Comparison of ENCODE assay signal across 16 mouse cellular contexts in the genomic region with DNA sequence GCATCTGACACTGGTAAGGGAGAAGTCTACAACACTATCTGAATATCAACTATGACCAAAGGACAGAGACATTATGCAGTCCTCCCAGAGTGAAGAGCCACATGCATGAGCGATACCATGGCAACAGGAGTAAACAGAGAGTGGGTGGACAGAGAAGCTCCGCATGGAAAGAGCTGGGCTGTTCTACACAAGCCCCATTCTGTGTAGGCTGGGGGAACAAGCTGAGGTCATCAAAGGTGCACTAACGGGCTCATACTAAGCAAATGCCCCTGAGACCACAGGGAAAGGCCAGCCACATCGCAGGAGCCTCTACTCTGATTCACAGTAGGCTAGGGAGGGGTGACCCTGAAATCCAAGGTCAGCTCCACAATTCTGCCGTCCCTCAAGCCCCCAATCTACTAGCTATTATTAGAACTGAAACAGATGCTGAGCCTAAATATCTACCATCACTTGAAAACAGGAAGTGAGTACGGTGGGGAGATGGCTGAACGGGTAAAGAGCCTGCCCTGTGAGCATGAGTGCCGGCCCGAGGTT. TPM values are rescaled to one million over a fixed set of nuclear protein-coding genes. Genes with fewer than 3 reads are reported as not detected.
DNase-seq lines count a peak whose midpoint lies in the region; ATAC-seq and TF ChIP-seq lines count a peak whose summit lies in the region.
"Had no signal": no experiment of that assay in that cellular context is flagged by ENCODE, and none has a peak within 500 bp of the region (broad histone marks: within the 10 kb centered on the region; RNA-seq: fewer than 3 reads in every experiment).

No protein-coding gene starts in this region.

- peaks cover 36% of the 10 kb centered on the region for H3K36me3 ChIP-seq in heart, embryonic 16.5 days (ENCODE audit: control insufficient read depth, insufficient read depth)
- peaks cover 14% of the 10 kb centered on the region for H3K36me3 ChIP-seq in neural tube, embryonic 14.5 days (ENCODE audit: control insufficient read depth, insufficient read depth, low read length)
- peaks cover 5% of the 10 kb centered on the region; the same call in 1 of the 2 replicates for H3K36me3 ChIP-seq in small intestine, adult 2 months (ENCODE audit: control insufficient read depth, insufficient read depth, low read length)

- DNase-seq in heart, adult 18-20 months: no peak
- no peak for DNase-seq in neural tube, embryonic 10.5 days (ENCODE audit: extremely low spot score, low spot score)
- no peak for DNase-seq in gastrocnemius, adult 8-10 months (ENCODE audit: low spot score in 2 of 2)
- no peak for DNase-seq in layer of hippocampus, postnatal 14 days (ENCODE audit: low spot score in 2 of 2)
- DNase-seq: cerebellum, postnatal 10 days; kidney, postnatal 10 days; right cerebral cortex, postnatal 4 days had no signal

- WGBS in heart, embryonic 16.5 days: 24% methylated on average over 9 of the region's 9 CpGs
- WGBS in neural tube, embryonic 14.5 days: 71% methylated on average over 9 of the region's 9 CpGs
- 43% methylated on average over 9 of the region's 9 CpGs for WGBS in bone marrow, adult 2 months
- 62% methylated on average over 9 of the region's 9 CpGs for WGBS in small intestine, adult 2 months

- H3K4me2 ChIP-seq in heart, embryonic 16.5 days (ENCODE audit: low read depth, low read length): peak overlapping the region; percentile 28
- H3K4me2 ChIP-seq in neural tube, embryonic 14.5 days (ENCODE audit: low read depth, low read length): no peak overlapping the region
- H3K4me2 ChIP-seq: neural tube, embryonic 13.5 days had no signal

- H3K27ac ChIP-seq in heart, embryonic 16.5 days (ENCODE audit: low read length): peak overlapping the region; percentile 51
- no peak overlapping the region for H3K27ac ChIP-seq in neural tube, embryonic 14.5 days (ENCODE audit: low read depth, low read length)
- peak overlapping the region; percentile 56 for H3K27ac ChIP-seq in bone marrow, adult 2 months (ENCODE audit: control insufficient read depth, insufficient read depth, low read depth, low read length, poor library complexity)
- H3K27ac ChIP-seq in small intestine, adult 2 months (ENCODE audit: insufficient read depth, low read depth, low read length): 0 out of 2 replicates have a peak overlapping the region, but pooled peaks have one; percentile 14
- H3K27ac ChIP-seq: neural tube, embryonic 13.5 days had no signal

- no peak for TF ChIP-seq POLR2A in bone marrow, adult 2 months (IDR thresholded peaks at IDR 0.05; ENCODE audit: borderline replicate concordance, control insufficient read depth, low read depth, low read length)
- TF ChIP-seq POLR2A in small intestine, adult 2 months (IDR thresholded peaks at IDR 0.05; ENCODE audit: low read depth, low read length): no peak

- H3K9ac ChIP-seq in heart, embryonic 16.5 days (ENCODE audit: low read length): peak overlapping the region; percentile 5; the same call in 1 of the 2 replicates
- no peak overlapping the region for H3K9ac ChIP-seq in neural tube, embryonic 14.5 days (replicated peaks; ENCODE audit: low read depth, low read length)
- H3K9ac ChIP-seq: neural tube, embryonic 13.5 days had no signal

- H3K4me1 ChIP-seq in heart, embryonic 16.5 days (ENCODE audit: control insufficient read depth, insufficient read depth, low read length): peaks cover 40% of the 10 kb centered on the region
- H3K4me1 ChIP-seq in neural tube, embryonic 14.5 days (ENCODE audit: control insufficient read depth, insufficient read depth, low read length): no peaks in the 10 kb centered on the region
- H3K4me1 ChIP-seq in bone marrow, adult 2 months (ENCODE audit: control insufficient read depth, insufficient read depth, low read length): no peaks in the 10 kb centered on the region; the same call in 1 of the 2 replicates
- no peaks in the 10 kb centered on the region for H3K4me1 ChIP-seq in small intestine, adult 2 months (ENCODE audit: control insufficient read depth, insufficient read depth, insufficient read length, low read length)
- H3K4me1 ChIP-seq: neural tube, embryonic 13.5 days had no signal

- TF ChIP-seq CTCF in bone marrow, adult 2 months (IDR thresholded peaks at IDR 0.05; ENCODE audit: control insufficient read depth, insufficient read depth, low read length): no peak
- TF ChIP-seq CTCF in small intestine, adult 2 months (IDR thresholded peaks at IDR 0.05; ENCODE audit: extremely low read depth, insufficient read length, insufficient replicate concordance, low read depth, low read length): no peak

- no peaks in the 10 kb centered on the region for H3K27me3 ChIP-seq in heart, embryonic 16.5 days (ENCODE audit: control insufficient read depth, insufficient read depth, low read length)
- H3K27me3 ChIP-seq in neural tube, embryonic 14.5 days (ENCODE audit: control insufficient read depth, insufficient read depth, low read length): no peaks in the 10 kb centered on the region
- no peaks in the 10 kb centered on the region for H3K27me3 ChIP-seq in small intestine, adult 2 months (ENCODE audit: control insufficient read depth, insufficient read depth, low read length)
- H3K27me3 ChIP-seq: neural tube, embryonic 13.5 days had no signal

- no peaks in the 10 kb centered on the region for H3K9me3 ChIP-seq in heart, embryonic 16.5 days (replicated peaks; ENCODE audit: control insufficient read depth, low read length)
- H3K9me3 ChIP-seq in neural tube, embryonic 14.5 days (ENCODE audit: control insufficient read depth, low read length): no peaks in the 10 kb centered on the region
- H3K9me3 ChIP-seq: neural tube, embryonic 13.5 days had no signal

- no peak overlapping the region; the same call in 1 of the 2 replicates for H3K4me3 ChIP-seq in heart, embryonic 16.5 days (ENCODE audit: low read length)
- H3K4me3 ChIP-seq in neural tube, embryonic 14.5 days (ENCODE audit: low read depth, low read length): no peak overlapping the region
- H3K4me3 ChIP-seq in bone marrow, adult 2 months (replicated peaks; ENCODE audit: control insufficient read depth, low read depth, low read length): no peak overlapping the region
- H3K4me3 ChIP-seq in small intestine, adult 2 months (ENCODE audit: low read depth, low read length): no peak overlapping the region
- H3K4me3 ChIP-seq: neural tube, embryonic 13.5 days had no signal

- peak; percentile 37 for ATAC-seq in heart, embryonic 16.5 days (replicated peaks; ENCODE audit: extremely low read depth, insufficient read depth, low FRiP score)
- ATAC-seq in neural tube, embryonic 14.5 days (ENCODE audit: low read depth): peak; percentile 28; the same call in 1 of the 2 replicates

RNA-seq across cellular contexts. Expression of a gene that starts 8.7 kb away (rescaled TPM):
- polyA plus RNA-seq in heart, embryonic 16.5 days (2015; fragmentation: Nextera tagmentation; extraction: Ambion mirVana): 8.3 and 9.5 TPM in 2 replicates
- total RNA-seq in heart, adult 18-20 months (2021): 10 to 100 TPM; 14.1 to 14.5 TPM
- polyA plus RNA-seq in neural tube, embryonic 14.5 days (2014; fragmentation: Nextera tagmentation; extraction: Ambion mirVana): 15.9 and 18.3 TPM in 2 replicates
- 17.1 and 27.6 TPM in 2 replicates for polyA plus RNA-seq in bone marrow, adult 2 months (2011; ENCODE audit: insufficient read depth, insufficient read length, low replicate concordance, missing spikeins)
- polyA plus RNA-seq in small intestine, adult 2 months (2012; rRNA removed): 3.3 and 4.7 TPM in 2 replicates
- total RNA-seq in gastrocnemius, adult 8-10 months (2022): 1 to 10 TPM; 3.6 to 5.1 (median 4.9) TPM
- 10 to 100 TPM; 34.6 to 38.6 TPM for total RNA-seq in layer of hippocampus, postnatal 14 days (2021)

RNA-seq across cellular contexts. Expression of a gene that starts 18.0 kb away (rescaled TPM):
- polyA plus RNA-seq in heart, embryonic 16.5 days (2015; fragmentation: Nextera tagmentation; extraction: Ambion mirVana): 0.30 TPM in 1 of 2 replicates, not detected in the other
- not detected for total RNA-seq in heart, adult 18-20 months (2021)
- not detected in 2 replicates for polyA plus RNA-seq in neural tube, embryonic 14.5 days (2014; fragmentation: Nextera tagmentation; extraction: Ambion mirVana)
- polyA plus RNA-seq in bone marrow, adult 2 months (2011; ENCODE audit: insufficient read depth, insufficient read length, low replicate concordance, missing spikeins): 1.4 TPM in 1 of 2 replicates, not detected in the other
- polyA plus RNA-seq in small intestine, adult 2 months (2012; rRNA removed): not detected in 2 replicates
- total RNA-seq in gastrocnemius, adult 8-10 months (2022): not detected
- total RNA-seq in layer of hippocampus, postnatal 14 days (2021): not detected
- total RNA-seq: adrenal gland, postnatal 36 days; gastrocnemius, postnatal 4 days; left cerebral cortex, postnatal 10 days had no signal
- polyA plus RNA-seq: macrophage; neural tube, embryonic 13.5 days had no signal

RNA-seq across cellular contexts. Expression of a gene that starts 24.1 kb away (rescaled TPM):
- 9.0 and 9.7 TPM in 2 replicates for polyA plus RNA-seq in heart, embryonic 16.5 days (2015; fragmentation: Nextera tagmentation; extraction: Ambion mirVana)
- total RNA-seq in heart, adult 18-20 months (2021): 1 to 10 TPM; 3.6 to 5.2 TPM
- 6.0 and 7.4 TPM in 2 replicates for polyA plus RNA-seq in neural tube, embryonic 14.5 days (2014; fragmentation: Nextera tagmentation; extraction: Ambion mirVana)
- 8.1 and 23.2 TPM in 2 replicates for polyA plus RNA-seq in bone marrow, adult 2 months (2011; ENCODE audit: insufficient read depth, insufficient read length, low replicate concordance, missing spikeins)
- 1.4 and 1.6 TPM in 2 replicates for polyA plus RNA-seq in small intestine, adult 2 months (2012; rRNA removed)
- 1 to 10 TPM; 2.4 to 3.3 (median 2.7) TPM for total RNA-seq in gastrocnemius, adult 8-10 months (2022)
- total RNA-seq in layer of hippocampus, postnatal 14 days (2021): 1 to 10 TPM; 5.0 to 5.4 TPM

RNA-seq across cellular contexts. Expression of a gene that starts 39.0 kb away (rescaled TPM):
- 2.5 TPM in 2 replicates for polyA plus RNA-seq in heart, embryonic 16.5 days (2015; fragmentation: Nextera tagmentation; extraction: Ambion mirVana)
- total RNA-seq in heart, adult 18-20 months (2021): 10 to 100 TPM; 26.5 to 32.4 TPM
- 0.86 and 0.89 TPM in 2 replicates for polyA plus RNA-seq in neural tube, embryonic 14.5 days (2014; fragmentation: Nextera tagmentation; extraction: Ambion mirVana)
- polyA plus RNA-seq in bone marrow, adult 2 months (2011; ENCODE audit: insufficient read depth, insufficient read length, low replicate concordance, missing spikeins): 5.7 and 16.5 TPM in 2 replicates
- polyA plus RNA-seq in small intestine, adult 2 months (2012; rRNA removed): 10.3 and 51.1 TPM in 2 replicates
- 10 to 100 TPM; 26.9 to 32.4 (median 30.5) TPM for total RNA-seq in gastrocnemius, adult 8-10 months (2022)
- 1 to 10 TPM; 1.9 to 2.7 TPM for total RNA-seq in layer of hippocampus, postnatal 14 days (2021)
